ENCODE assay signal across 17 mouse cellular contexts in genomic region chr6:31098106-31098505, GRCm38 (mm10).
"Had no signal": no experiment of that assay in that cellular context is flagged by ENCODE, and none has a peak within 500 bp of the region (broad histone marks: within the 10 kb centered on the region; RNA-seq: fewer than 3 reads in every experiment).

No protein-coding gene starts in this region.

- H3K4me2 ChIP-seq: limb, embryonic 12.5 days; liver, embryonic 13.5 days; lung, embryonic 15.5 days; midbrain, embryonic 12.5 days; neural tube, embryonic 13.5 days had no signal

- H3K36me3 ChIP-seq: limb, embryonic 12.5 days; lung, embryonic 15.5 days; midbrain, embryonic 12.5 days; neural tube, embryonic 13.5 days had no signal

- H3K4me3 ChIP-seq: limb, embryonic 12.5 days; liver, embryonic 13.5 days; lung, embryonic 15.5 days; megakaryocyte, embryonic 14.5 days; midbrain, embryonic 12.5 days; neural tube, embryonic 13.5 days had no signal

- H3K27ac ChIP-seq: limb, embryonic 12.5 days; liver, embryonic 13.5 days; lung, embryonic 15.5 days; macrophage; neural tube, embryonic 13.5 days had no signal

- ATAC-seq: liver, postnatal 0 days had no signal

- H3K9ac ChIP-seq: limb, embryonic 12.5 days; liver, embryonic 13.5 days; liver, postnatal 0 days; lung, embryonic 15.5 days; midbrain, embryonic 12.5 days; neural tube, embryonic 13.5 days had no signal

- DNase-seq: kidney, postnatal 10 days; kidney, postnatal 4 days; liver; liver, embryonic 13.5 days; liver, postnatal 0 days; lung, postnatal 14 days; retina, postnatal 1 day; right cerebral cortex, postnatal 4 days; spleen, adult 18-20 months; thymus, adult 18-20 months; thymus, postnatal 25 days had no signal

- H3K27me3 ChIP-seq: limb, embryonic 12.5 days; liver, embryonic 13.5 days; lung, embryonic 15.5 days; megakaryocyte, embryonic 14.5 days; neural tube, embryonic 13.5 days had no signal

- H3K9me3 ChIP-seq: limb, embryonic 12.5 days; liver, embryonic 13.5 days; lung, embryonic 15.5 days; megakaryocyte, embryonic 14.5 days; midbrain, embryonic 12.5 days; neural tube, embryonic 13.5 days had no signal
